Mouse (Mus musculus): ENCODE measurements at regions not wholly inside any gene's neighbourhood (a gene's known extent, or its start where the extent isn't known, plus 50 kb on each side); places are given as distances from the start of the nearest gene placed in this dataset.

DNA sequence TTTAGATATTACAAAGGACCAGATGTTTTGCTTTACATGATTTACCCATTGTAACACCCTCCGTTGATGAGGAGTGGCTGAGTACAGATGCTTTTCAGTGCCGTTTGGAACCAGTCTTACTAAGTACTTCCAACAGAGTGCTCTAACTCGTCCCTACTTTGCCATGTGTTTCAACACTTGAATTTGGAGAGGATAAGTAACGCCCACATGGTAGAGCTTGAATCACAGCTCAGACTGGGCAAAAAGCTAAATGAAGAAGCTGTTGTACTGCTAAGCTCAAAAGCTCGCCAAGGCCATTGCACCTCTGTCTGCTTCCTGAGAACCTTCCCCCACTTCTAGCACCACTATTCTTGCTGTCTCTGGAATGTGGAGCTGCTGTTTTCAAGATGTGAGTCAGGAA, 471.1 kb downstream of the Nfib start:
- no peak overlapping the region for H3K4me3 ChIP-seq (replicated peaks)
- TF ChIP-seq GATA1 (IDR thresholded peaks at IDR 0.05; ENCODE audit: borderline replicate concordance, low read length) (no peak), FLI1 (IDR thresholded peaks at IDR 0.05; ENCODE audit: low read length) (no peak)
- no peaks in the 10 kb centered on the region for H3K4me1 ChIP-seq
- H3K9me3 ChIP-seq, result peaks cover 22% of the 10 kb centered on the region
- H3K36me3 ChIP-seq (replicated peaks; ENCODE audit: low read length), result no peaks in the 10 kb centered on the region
- no peaks in the 10 kb centered on the region for H3K27me3 ChIP-seq (replicated peaks)

- Histone ChIP-seq H3K4me1 (peaks cover 5% of the 10 kb centered on the region; the same call in 1 of the 2 replicates), H3K4me3 (replicated peaks) (no peak overlapping the region), H3K9me3 (0 out of 2 replicates have a peak, but pooled peaks cover 2% of the 10 kb centered on the region), H3K27me3 (replicated peaks) (no peaks in the 10 kb centered on the region), H3K36me3 (replicated peaks; ENCODE audit: low read length) (no peaks in the 10 kb centered on the region)
- TF ChIP-seq GATA1 (IDR thresholded peaks at IDR 0.05; ENCODE audit: borderline replicate concordance, low read length) (no peak), FLI1 (IDR thresholded peaks at IDR 0.05; ENCODE audit: low read length) (no peak)
Measured at GRCm38 (mm10) chr4:82226197-82227119, 479.1 kb downstream of the Nfib start.

DNA sequence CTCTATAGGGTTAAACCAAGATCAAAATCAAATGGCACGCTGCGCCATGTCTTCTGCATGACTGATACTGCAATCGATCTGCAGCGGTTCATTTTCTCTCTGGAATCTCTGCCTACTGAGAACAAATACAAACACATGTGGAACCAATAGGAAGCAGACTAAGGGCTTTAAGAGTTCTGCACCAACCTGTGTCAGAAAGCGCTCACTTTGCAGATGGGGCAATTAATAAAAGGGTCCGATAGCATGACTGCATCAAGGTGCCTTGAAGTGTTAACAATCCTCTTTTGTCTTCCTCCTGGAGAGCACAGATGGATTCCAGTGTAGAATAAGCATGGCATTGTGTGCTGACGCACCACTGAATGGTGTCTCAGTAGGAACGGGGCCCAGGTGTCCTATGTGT, 484.8 kb downstream of the Nfib start:
- Histone ChIP-seq H3K36me3 (replicated peaks; ENCODE audit: low read length) (no peaks in the 10 kb centered on the region), H3K4me3 (replicated peaks) (no peak overlapping the region), H3K27me3 (replicated peaks) (no peaks in the 10 kb centered on the region), H3K4me1 (peaks cover 5% of the 10 kb centered on the region; the same call in 1 of the 2 replicates), H3K9me3 (peaks cover 6% of the 10 kb centered on the region)
- TF ChIP-seq GATA1 (IDR thresholded peaks at IDR 0.05; ENCODE audit: borderline replicate concordance, low read length) (no peak), FLI1 (IDR thresholded peaks at IDR 0.05; ENCODE audit: low read length) (no peak)

DNA sequence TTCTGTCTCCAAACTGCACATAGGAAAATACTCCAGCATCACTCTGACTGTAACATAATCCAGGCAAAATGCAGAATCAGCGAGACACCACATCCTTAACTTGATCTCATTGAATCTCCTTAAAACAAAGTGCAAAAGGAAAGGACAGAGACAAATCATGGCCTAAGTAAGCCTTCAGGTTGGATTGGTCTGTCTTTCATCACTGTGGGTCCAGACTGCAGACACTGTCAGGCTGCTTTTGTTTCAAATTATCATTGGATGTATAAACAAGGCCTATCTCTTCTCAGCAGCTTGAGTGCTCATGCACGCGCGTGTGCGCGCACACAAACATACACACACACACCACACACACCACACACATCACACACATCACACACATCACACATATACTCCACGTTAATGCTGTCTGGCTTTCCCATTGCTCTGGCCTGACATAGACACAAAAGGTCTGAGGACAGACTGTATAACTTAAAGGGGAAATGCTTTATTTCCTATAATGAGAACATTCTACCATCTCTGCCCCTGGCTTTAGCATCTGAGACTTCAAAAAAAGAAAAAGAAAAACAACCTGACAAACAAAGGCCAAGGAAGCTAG, 485.3 kb downstream of the Nfib start:
- Histone ChIP-seq H3K9me3 (peaks cover 6% of the 10 kb centered on the region), H3K36me3 (replicated peaks; ENCODE audit: low read length) (no peaks in the 10 kb centered on the region), H3K4me1 (peaks cover 5% of the 10 kb centered on the region; the same call in 1 of the 2 replicates), H3K4me3 (replicated peaks) (no peak overlapping the region), H3K27me3 (replicated peaks) (no peaks in the 10 kb centered on the region)
- TF ChIP-seq GATA1 (IDR thresholded peaks at IDR 0.05; ENCODE audit: borderline replicate concordance, low read length), result no peak

DNA sequence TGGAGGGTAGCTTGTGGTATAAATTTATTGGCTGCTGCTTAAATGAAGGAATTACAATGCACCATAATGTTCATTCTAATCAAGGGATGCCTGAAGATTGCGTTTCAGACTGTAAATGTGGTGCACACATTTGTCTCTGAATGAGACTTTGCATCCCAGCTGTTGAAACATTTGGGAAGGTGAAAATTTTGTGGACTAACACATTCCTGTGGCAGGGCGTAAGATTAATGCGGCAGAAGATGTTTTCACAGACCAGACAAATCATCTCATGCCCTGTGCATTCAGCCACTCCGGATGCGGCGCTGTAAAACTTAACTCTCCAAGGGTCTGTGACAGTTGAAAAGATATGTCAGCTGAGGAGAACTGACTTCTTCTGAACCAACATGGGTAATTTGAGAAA, 486.9 kb downstream of the Nfib start:
- no peaks in the 10 kb centered on the region for H3K36me3 ChIP-seq (replicated peaks; ENCODE audit: low read length)
- no peaks in the 10 kb centered on the region for H3K27me3 ChIP-seq (replicated peaks)
- no peak overlapping the region for H3K4me3 ChIP-seq (replicated peaks)
- peaks cover 6% of the 10 kb centered on the region for H3K9me3 ChIP-seq
- no peak for TF ChIP-seq GATA1 (IDR thresholded peaks at IDR 0.05; ENCODE audit: borderline replicate concordance, low read length)
- no peak for TF ChIP-seq FLI1 (IDR thresholded peaks at IDR 0.05; ENCODE audit: low read length)
- 0 out of 2 replicates have a peak, but pooled peaks cover 2% of the 10 kb centered on the region for H3K4me1 ChIP-seq

DNA sequence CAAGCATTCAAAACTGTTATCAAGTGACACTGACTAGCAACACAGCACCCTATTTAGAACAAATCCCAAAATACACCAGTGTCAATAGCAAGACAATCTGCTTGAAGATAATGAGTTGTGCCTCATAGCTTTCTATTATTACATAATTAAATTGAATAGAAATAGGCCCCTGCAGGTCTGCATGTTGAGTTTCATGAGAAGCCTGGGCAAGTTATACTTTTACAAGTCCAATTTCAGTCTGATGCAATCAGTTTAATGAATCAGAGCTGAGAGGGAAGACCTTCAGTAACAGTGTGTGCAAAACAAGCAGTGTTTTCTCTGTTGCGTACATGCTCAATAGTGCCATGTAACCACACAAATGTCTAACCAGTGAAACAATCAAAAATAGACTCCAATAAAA, 498.5 kb downstream of the Nfib start:
- Histone ChIP-seq H3K4me3 (replicated peaks) (no peak overlapping the region), H3K9me3 (0 out of 2 replicates have a peak, but pooled peaks cover 4% of the 10 kb centered on the region), H3K4me1 (no peaks in the 10 kb centered on the region), H3K27me3 (replicated peaks) (no peaks in the 10 kb centered on the region), H3K36me3 (replicated peaks; ENCODE audit: low read length) (no peaks in the 10 kb centered on the region)
- TF ChIP-seq GATA1 (IDR thresholded peaks at IDR 0.05; ENCODE audit: borderline replicate concordance, low read length) (no peak), FLI1 (IDR thresholded peaks at IDR 0.05; ENCODE audit: low read length) (no peak)

- no peak for TF ChIP-seq FLI1 (IDR thresholded peaks at IDR 0.05; ENCODE audit: low read length)
- TF ChIP-seq GATA1 (IDR thresholded peaks at IDR 0.05; ENCODE audit: borderline replicate concordance, low read length), result no peak
- H3K4me1 ChIP-seq, result peaks cover 34% of the 10 kb centered on the region
- no peak overlapping the region for H3K4me3 ChIP-seq (replicated peaks)
- H3K27me3 ChIP-seq (replicated peaks), result peaks cover 15% of the 10 kb centered on the region
- H3K9me3 ChIP-seq, result 0 out of 2 replicates have a peak, but pooled peaks cover 4% of the 10 kb centered on the region
- no peaks in the 10 kb centered on the region for H3K36me3 ChIP-seq (replicated peaks; ENCODE audit: low read length)
Measured at GRCm38 (mm10) chr4:82200306-82200705, 505.2 kb downstream of the Nfib start.

DNA sequence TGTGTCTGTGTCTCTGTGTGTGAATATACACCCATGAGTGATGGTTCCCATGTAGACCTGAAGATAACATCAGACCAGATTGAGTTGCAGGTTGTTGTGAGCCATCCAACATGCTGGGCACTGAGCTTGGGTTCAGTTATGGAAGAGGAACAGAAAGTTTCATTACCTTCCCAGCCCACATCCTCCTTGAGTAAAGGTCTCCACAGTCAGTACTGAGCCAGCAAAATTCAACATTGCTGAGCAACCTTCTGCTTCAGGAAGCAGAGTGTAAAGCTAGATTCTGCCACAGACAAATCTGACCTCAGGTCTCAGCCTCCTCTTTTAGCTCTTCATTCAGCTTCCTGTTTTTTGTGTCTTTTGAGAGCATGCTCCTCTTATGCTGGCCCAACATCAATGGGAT, 506.4 kb downstream of the Nfib start:
- no peak overlapping the region for H3K4me3 ChIP-seq (replicated peaks)
- no peaks in the 10 kb centered on the region for H3K36me3 ChIP-seq (replicated peaks; ENCODE audit: low read length)
- TF ChIP-seq GATA1 (IDR thresholded peaks at IDR 0.05; ENCODE audit: borderline replicate concordance, low read length) (no peak), FLI1 (IDR thresholded peaks at IDR 0.05; ENCODE audit: low read length) (no peak)
- H3K4me1 ChIP-seq, result peaks cover 37% of the 10 kb centered on the region
- H3K9me3 ChIP-seq, result no peaks in the 10 kb centered on the region
- peaks cover 15% of the 10 kb centered on the region for H3K27me3 ChIP-seq (replicated peaks)

GRCm38 (mm10) chr4:82197611-82198010, 507.9 kb downstream of the Nfib start:
- Histone ChIP-seq H3K4me1 (peaks cover 37% of the 10 kb centered on the region), H3K9me3 (no peaks in the 10 kb centered on the region), H3K27me3 (replicated peaks) (peaks cover 18% of the 10 kb centered on the region), H3K4me3 (replicated peaks) (no peak overlapping the region), H3K36me3 (replicated peaks; ENCODE audit: low read length) (no peaks in the 10 kb centered on the region)
- TF ChIP-seq FLI1 (IDR thresholded peaks at IDR 0.05; ENCODE audit: low read length) (no peak), GATA1 (IDR thresholded peaks at IDR 0.05; ENCODE audit: borderline replicate concordance, low read length) (no peak)
